Mouse (Mus musculus): ENCODE results near the gene Usp51.
"Not testable (repeated sequence)": the region's sequence is repeated elsewhere in the genome, so short reads cannot be mapped to it uniquely, and the experiment has no call there.

Gene Usp51

DNA sequence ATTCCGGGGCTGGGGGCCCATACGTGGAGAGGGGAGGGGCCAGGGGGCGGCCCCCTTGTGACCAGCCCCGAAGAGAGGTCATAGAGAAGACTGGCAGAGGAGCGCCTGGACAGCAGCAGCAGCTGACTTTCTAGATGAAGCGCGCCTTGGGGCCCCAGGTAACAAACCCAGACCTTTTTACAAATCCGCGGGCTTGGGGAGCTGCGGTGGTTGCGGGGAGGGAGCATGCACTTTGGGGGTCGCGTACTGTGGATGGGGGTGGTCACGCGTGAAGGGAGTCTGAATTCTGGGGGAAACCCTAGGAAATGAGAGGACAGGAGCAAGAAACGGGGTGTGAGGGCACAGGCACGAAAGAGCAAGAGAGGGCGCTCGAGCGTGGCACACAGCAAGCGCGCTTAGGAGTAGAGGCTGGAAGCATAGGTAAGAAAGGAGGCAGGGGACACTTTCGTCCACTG lies at the start of gene Usp51:
Gene Usp51 (plus strand): TSS at position 83 of the 455 bp plus-strand sequence.
- DNase-seq (ENCODE audit: low spot score) = peak; percentile 22

DNA sequence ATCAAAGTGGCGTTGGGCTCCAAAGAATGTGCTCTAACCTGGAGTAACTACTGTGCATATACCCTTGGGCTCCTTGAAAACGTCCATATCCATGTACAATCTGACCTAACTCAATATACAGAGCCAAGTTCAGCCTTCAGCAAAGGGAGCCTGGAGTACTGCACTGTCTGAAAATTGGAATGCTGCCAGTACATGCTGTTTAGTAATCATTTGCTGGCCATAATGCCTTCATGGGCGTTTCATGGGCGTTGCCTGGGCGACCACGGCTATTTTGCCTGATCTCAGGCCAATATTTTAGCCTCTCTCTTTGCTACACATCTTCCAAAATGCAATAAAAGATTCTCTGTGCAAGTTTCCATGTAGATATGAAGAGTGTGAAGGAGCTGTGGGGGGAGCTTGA lies 36.7 kb upstream of the Usp51 start:
- no peak for DNase-seq (ENCODE audit: low spot score)

DNA sequence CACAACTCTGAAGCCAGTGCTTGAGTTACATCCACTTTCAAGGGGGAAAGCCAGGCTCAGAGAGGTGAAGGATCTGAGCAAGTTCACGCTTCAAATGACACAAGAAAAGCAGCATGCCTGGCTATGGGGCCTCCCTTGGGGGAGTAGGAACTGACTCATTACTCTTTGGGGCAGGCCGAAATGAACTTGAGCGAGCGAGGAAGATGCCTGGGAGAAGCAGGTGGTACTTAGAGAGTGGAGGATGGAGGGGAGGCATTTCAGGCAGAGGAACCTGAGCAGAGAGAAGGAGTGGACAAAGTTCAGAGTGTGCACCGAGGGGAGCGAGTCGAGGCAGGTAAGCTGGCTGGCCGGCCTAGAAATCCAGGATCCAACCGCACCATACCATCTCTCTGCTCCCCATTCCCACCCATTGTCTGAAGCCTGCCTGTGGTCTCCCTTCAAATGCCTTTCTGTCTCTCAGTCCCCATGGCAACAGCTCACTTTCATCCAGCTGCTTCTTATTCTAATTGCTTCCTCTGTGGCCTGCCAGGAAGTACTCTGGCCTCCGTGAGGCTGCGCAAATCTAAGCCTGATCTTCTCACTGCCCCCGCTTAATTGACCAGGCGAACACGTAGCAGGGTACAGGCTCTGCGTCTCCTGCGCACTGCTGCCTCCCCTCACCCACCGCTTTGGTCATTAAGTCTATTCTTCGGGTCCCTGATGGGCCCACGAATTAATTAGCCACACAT lies 32.6 kb upstream of the Usp51 start:
- DNase-seq (ENCODE audit: low spot score) = not testable (repeated sequence)

DNA sequence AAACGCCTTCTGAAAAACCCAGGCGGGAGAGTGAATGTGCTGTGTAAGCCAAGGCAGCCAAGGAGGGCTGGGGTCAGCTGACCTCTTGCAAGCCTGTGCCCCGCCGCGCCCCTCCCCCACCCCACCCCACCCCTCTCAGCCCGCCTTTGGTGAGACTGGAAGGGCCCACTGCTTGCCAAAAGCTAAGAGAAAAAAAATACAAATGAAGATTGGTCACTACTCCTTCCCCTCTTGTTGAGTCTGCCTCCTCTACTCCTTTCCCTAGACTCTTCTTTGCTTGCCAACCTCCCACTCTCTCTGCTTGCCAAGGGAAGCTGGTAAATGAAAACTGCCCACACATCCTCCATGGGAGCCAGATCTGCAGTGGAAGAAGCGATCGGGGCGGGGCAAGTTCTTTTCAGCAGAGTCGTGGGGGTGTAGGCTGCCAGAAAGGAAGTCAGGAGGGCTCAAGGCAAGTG lies 32.0 kb upstream of the Usp51 start:
- DNase-seq (ENCODE audit: low spot score) = peak; percentile 3

DNA sequence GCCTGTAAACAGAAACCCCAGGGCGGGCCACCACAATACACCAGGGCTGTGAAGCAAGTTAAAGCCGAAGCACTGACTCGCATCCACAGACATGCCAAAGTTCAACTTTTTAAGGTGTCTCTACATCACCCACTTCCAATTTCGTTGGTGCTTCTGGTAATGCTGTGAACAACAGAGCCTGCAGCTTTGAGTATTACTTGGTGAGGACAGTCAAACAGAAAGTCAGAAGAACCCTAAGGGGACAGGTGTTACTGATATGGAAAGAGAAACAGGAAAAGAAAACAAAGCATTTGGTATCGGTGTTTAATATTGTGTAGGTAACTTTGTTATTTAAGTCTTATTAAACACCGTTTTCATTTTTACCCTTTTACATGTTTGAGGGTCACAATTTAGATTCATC lies 29.7 kb upstream of the Usp51 start:
- DNase-seq (ENCODE audit: low spot score) = no peak

DNA sequence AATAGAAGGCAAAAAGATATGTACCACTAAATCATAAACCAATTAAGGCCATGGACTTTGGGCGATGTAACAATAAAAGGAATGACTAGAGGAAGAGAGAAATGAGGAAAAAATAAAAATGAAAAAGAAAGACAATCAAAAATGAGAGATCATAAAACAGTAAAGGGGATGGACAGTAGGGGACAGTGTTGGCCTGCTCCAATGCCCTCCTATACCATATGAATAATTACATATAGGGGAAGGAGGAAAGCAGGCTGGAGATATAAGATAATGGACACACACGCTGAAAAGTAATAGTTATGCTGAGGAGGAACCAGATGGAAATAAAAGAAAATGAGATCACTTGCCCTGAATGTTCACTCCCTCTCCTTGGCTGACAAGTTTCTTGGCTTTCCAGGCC lies 21.3 kb upstream of the Usp51 start:
- no peak for DNase-seq (ENCODE audit: low spot score)

DNA sequence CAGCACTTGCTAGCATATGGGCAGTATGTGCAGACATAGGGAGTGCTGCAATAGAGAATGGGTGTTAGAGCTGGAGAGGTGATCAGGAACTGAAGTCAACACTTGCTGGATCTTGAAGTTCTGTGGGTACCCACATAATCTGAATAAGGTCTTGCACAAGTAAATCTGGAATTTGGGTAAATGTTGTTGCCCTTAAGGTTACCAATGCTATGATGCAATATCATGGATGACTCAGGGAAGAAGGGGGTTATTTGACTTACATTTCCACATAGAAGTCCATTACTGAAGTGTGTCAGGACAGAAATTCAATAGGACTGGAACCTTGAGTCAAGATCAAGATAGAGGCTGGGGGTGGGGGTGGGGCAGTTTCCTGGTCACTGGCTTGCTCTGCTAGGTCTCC lies 16.4 kb upstream of the Usp51 start:
- not testable (repeated sequence) for DNase-seq (ENCODE audit: low spot score)

DNA sequence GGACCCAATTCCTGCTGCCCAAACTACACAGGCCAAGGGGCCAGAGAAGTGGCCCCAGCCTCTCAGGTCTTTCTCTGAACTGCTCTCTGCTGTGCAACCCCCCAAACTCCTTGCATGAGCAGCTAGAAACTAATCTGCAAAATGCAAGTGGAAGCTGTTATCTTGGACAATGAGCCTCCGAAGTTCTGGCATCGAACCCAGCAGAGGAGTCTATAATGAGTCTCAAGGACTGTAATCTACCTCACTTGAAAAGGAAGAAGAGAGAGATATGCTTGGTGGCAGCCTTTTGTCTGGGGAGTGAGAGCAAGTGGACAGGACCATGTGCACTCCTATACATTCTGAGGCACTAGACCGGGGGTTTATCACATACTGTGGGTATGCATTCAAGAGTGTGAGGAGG lies 10.2 kb upstream of the Usp51 start:
- DNase-seq (ENCODE audit: low spot score) = not testable (repeated sequence)

DNA sequence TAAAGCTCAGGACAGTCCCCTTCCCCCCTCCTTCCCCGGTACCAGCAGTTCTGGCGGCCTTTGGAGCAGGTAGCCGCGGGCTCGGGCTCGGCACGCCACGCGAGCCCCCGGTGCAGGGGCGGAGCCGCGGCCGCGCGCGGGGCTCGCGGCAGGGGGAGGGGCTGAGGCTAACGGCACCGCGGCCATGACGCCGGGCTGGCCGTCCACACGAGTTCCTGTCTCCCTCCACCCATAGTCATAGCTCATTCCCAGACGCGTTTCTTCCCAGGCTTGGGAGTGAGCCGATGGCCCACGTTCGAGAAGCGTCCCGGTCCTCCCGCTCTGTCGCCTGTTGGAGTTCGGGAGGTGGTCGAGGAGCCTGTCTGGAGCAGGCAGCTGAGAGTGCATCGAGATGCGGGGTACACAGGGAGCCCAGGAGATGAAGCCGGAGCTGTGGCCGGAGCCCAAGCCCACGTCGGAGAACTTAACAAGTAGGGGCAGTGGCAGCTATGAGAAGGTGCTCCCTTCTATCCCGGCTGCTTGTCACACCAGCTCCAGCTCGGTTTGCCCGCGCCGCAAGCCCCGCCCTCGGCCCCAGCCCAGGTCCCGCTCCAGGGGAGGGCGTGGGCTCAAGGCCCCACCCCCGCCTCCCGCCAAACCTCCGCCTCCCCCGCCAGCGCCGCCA lies 884 bp downstream of the Usp51 start:
- peak; percentile 48 for DNase-seq (ENCODE audit: low spot score)

DNA sequence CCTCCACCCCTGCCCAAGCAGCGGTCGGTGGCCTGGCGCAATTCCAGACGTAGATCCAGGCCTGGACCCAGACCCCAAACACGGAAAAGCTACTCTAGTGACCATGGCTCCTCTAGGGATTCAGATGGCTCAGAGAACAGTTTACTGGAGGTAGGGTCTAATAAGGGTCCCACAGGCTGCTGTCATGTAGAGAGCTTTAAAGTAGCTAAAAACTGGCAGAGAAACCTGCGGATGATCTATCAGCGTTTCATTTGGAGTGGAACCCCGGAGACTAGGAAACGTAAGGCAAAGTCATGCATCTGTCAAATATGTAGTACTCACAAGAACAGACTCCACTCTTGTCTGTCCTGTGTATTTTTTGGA lies 1.4 kb downstream of the Usp51 start:
- DNase-seq (ENCODE audit: low spot score) = no peak

DNA sequence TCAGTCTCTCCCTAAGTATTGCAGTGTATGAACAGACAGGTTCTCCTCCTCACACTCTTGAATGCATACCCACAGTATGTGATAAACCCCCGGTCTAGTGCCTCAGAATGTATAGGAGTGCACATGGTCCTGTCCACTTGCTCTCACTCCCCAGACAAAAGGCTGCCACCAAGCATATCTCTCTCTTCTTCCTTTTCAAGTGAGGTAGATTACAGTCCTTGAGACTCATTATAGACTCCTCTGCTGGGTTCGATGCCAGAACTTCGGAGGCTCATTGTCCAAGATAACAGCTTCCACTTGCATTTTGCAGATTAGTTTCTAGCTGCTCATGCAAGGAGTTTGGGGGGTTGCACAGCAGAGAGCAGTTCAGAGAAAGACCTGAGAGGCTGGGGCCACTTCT lies 19.0 kb downstream of the Usp51 start:
- DNase-seq (ENCODE audit: low spot score) = not testable (repeated sequence)

DNA sequence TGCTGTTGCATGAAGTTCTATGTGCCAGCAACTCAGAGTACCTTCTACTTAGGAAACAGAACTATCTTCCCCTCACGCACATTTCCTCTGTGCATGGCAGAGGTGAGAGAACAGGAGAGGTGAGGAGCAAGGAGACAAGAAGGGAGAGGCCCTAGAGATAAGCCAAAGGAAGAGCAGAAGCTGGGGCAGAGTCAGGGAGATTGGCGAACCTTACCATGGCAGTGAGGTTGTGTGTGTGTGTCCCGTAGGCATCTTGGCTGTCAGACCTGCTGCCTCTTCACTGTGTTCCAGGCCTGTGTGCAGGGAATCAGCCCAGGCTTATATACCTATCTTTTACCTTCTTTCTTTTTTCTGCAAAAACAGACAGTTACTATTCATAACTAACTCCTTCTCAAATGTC lies 19.4 kb downstream of the Usp51 start:
- DNase-seq (ENCODE audit: low spot score) = not testable (repeated sequence)

DNA sequence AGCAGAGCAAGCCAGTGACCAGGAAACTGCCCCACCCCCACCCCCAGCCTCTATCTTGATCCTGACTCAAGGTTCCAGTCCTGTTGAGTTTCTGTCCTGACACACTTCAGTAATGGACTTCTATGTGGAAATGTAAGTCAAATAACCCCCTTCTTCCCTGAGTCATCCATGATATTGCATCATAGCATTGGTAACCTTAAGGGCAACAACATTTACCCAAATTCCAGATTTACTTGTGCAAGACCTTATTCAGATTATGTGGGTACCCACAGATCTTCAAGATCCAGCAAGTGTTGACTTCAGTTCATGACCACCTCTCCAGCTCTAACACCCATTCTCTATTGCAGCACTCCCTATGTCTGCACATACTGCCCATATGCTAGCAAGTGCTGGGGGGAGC lies 25.3 kb downstream of the Usp51 start:
- not testable (repeated sequence) for DNase-seq (ENCODE audit: low spot score)

DNA sequence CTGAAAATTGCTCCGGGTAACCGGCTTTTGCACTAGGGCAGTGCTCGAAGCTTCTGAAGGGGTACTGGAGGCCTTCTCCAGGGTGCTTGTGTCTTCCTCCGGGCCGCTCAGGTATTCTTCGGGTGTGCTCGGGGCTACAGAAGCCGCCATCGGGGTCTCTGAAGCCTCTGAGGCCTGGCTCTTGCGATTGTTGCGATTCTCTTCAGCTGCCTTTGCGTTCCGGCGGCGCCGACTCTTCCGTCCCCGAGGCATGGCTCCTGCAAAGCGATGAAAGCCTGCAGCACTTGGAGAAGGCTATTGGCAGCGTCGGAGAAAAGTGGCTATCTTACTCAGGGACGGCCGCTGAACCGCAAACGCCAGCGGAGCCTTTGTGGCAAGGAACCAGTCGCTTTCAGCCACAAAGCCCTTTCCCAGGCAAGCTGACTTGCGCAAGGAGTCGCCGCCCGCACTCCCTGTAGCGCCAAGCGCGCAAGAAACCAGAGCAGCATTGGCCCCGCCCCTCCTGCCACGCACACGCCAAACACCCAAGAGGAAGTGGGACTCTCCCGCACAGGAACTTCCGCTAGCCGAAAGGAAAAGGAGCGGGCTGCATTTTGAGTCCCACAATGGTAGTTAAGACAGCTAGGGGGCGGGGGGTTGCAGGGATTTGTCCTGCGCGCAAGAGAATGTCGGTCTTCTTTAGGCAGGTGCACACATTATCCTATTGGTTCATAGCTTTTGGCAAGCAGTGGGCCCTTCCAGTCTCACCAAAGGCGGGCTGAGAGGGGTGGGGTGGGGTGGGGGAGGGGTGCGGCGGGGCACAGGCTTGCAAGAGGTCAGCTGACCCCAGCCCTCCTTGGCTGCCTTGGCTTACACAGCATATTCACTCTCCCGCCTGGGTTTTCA lies 31.1 kb downstream of the Usp51 start, which contains the start of gene Mageh1:
Gene Mageh1 (minus strand): TSS at position 489 of the 885 bp plus-strand sequence.
- DNase-seq (ENCODE audit: low spot score) = peak; percentile 75

DNA sequence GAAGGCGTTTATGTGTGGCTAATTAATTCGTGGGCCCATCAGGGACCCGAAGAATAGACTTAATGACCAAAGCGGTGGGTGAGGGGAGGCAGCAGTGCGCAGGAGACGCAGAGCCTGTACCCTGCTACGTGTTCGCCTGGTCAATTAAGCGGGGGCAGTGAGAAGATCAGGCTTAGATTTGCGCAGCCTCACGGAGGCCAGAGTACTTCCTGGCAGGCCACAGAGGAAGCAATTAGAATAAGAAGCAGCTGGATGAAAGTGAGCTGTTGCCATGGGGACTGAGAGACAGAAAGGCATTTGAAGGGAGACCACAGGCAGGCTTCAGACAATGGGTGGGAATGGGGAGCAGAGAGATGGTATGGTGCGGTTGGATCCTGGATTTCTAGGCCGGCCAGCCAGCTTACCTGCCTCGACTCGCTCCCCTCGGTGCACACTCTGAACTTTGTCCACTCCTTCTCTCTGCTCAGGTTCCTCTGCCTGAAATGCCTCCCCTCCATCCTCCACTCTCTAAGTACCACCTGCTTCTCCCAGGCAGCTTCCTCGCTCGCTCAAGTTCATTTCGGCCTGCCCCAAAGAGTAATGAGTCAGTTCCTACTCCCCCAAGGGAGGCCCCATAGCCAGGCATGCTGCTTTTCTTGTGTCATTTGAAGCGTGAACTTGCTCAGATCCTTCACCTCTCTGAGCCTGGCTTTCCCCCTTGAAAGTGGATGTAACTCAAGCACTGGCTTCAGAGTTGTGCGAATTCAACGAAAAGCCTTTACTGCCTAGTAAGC lies 31.9 kb downstream of the Usp51 start:
- DNase-seq (ENCODE audit: low spot score) = not testable (repeated sequence)

All from urinary bladder, postnatal 14 days (tissue).